Mouse (Mus musculus) heart, postnatal 0 days (tissue): Measurements from ENCODE around the gene Cbs.

ENCODE experiments used
- CTCF ChIP-seq: IDR thresholded peaks from 2 replicates; pipeline ENCODE4 v1.5.1; 2016; ENCODE audit warnings: antibody characterized with exemption, control low read depth, low read depth
- EP300 ChIP-seq: IDR thresholded peaks from 2 replicates; pipeline ENCODE4 v1.6.1; 2016; ENCODE audit warnings: antibody characterized with exemption, low read depth

DNA sequence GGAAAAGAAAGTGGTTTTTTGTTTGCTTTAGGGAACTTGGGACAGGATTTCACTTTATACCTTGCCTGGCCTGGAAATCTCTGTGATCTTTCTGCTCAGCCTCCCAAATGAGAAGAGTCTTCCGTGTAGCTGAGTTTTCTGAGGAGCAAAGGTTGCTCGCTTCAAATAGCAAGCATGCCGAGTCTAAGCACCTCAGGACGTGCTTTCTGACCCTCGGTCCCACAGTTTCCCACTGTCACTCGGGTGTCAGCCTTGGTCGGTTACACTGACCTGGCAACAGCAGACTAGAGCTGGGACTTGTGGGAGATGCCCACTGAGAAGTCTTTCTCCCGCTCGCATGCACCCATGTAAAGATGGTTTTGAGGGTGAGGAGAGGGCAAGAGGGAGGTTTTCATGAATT lies 39.1 kb downstream of the Cbs start:
- no peak for TF ChIP-seq CTCF
- TF ChIP-seq EP300 = no peak
